Mouse (Mus musculus) heart, embryonic 15.5 days (tissue): ENCODE results near the gene Kif4. TPM values are rescaled to one million over a fixed set of nuclear protein-coding genes. Genes with fewer than 3 reads are reported as not detected.

Experiments
- ATAC-seq: fragments of 200-750 bp; cut with Nextera tagmentation; replicated peaks from 2 replicates; pipeline ENCODE4 v1.8.0; 2017; ENCODE audit warnings: low read depth, moderate TSS enrichment; ENCODE audit not compliant: insufficient number of reproducible peaks, insufficient read depth, low FRiP score
- H3K27ac ChIP-seq: fragments of 300-500 bp; sonication (generic); 2 replicates; pipeline ENCODE4 v1.5.1; 2015; ENCODE audit warnings: mild to moderate bottlenecking, inconsistent platforms
- H3K27me3 ChIP-seq: fragments of 300-500 bp; sonication (generic); 2 replicates; pipeline ENCODE4 v1.6.1; 2015; ENCODE audit warnings: inconsistent platforms
- H3K36me3 ChIP-seq: fragments of 300-500 bp; sonication (generic); 2 replicates; pipeline ENCODE4 v1.6.1; 2015; ENCODE audit warnings: mild to moderate bottlenecking, inconsistent platforms
- H3K4me1 ChIP-seq: fragments of 300-500 bp; sonication (generic); replicated peaks from 2 replicates; pipeline ENCODE4 v1.6.1; 2015; ENCODE audit warnings: inconsistent platforms
- H3K4me2 ChIP-seq: fragments of 300-500 bp; sonication (generic); 2 replicates; pipeline ENCODE4 v1.6.1; 2015; ENCODE audit warnings: inconsistent platforms, mild to moderate bottlenecking, moderate library complexity
- H3K4me3 ChIP-seq: fragments of 300-500 bp; sonication (generic); 2 replicates; pipeline ENCODE4 v1.5.1; 2015; ENCODE audit warnings: mild to moderate bottlenecking, inconsistent platforms
- H3K9ac ChIP-seq: fragments of 300-500 bp; sonication (generic); 2 replicates; pipeline ENCODE4 v1.6.1; 2015; ENCODE audit warnings: mild to moderate bottlenecking, inconsistent platforms
- H3K9me3 ChIP-seq: fragments of 300-500 bp; sonication (generic); replicated peaks from 2 replicates; pipeline ENCODE4 v1.6.1; 2016; ENCODE audit warnings: inconsistent platforms
- WGBS: fragments of 180-500 bp; shearing (Covaris S2); methylation state at CpG from one replicate; pipeline ENCODE4 v1.1.7; 2015; ENCODE audit warnings: mixed read lengths; 5-methylcytosine and 5-hydroxymethylcytosine counted together
- polyA plus RNA-seq: library from polyadenylated mRNA; unstranded; fragments of >200 nt; fragmentation: Nextera tagmentation; extraction: Ambion mirVana; gene quantifications from 2 replicates; pipeline ENCODE4 v1.2.1, GENCODE M21; 2015

The Kif4 gene
- polyA plus RNA-seq, 1 experiment from 2014 or later = 18.9 TPM

GRCm38 (mm10) chrX:100638477-100638876 lies 12.9 kb downstream of the Kif4 start:
- H3K4me1 ChIP-seq = no peaks in the 10 kb centered on the region

GRCm38 (mm10) chrX:100652848-100653247 lies 27.3 kb downstream of the Kif4 start:
- no peak for ATAC-seq
- Histone ChIP-seq H3K9me3 (no peaks in the 10 kb centered on the region), H3K27ac (no peak overlapping the region), H3K9ac (no peak overlapping the region), H3K27me3 (no peaks in the 10 kb centered on the region), H3K4me1 (no peaks in the 10 kb centered on the region), H3K36me3 (no peaks in the 10 kb centered on the region), H3K4me2 (no peak overlapping the region), H3K4me3 (no peak overlapping the region)

More at GRCm38 (mm10) chrX:100638477-100638876, 12.9 kb downstream of the Kif4 start:
- 78% methylated on average over 8 of the region's 8 CpGs for WGBS
- no peak overlapping the region for H3K27ac ChIP-seq
- H3K9me3 ChIP-seq = no peaks in the 10 kb centered on the region
- no peaks in the 10 kb centered on the region; the same call in none of the 2 replicates for H3K36me3 ChIP-seq
- no peaks in the 10 kb centered on the region for H3K27me3 ChIP-seq
- no peak overlapping the region for H3K4me3 ChIP-seq
- H3K9ac ChIP-seq = no peak overlapping the region
- H3K4me2 ChIP-seq = no peak overlapping the region
- ATAC-seq = no peak

GRCm38 (mm10) chrX:100664825-100665224 lies 39.3 kb downstream of the Kif4 start:
- H3K36me3 ChIP-seq = no peaks in the 10 kb centered on the region
- H3K27me3 ChIP-seq = no peaks in the 10 kb centered on the region
- no peak overlapping the region for H3K4me2 ChIP-seq
- no peak overlapping the region for H3K27ac ChIP-seq
- H3K9ac ChIP-seq = no peak overlapping the region
- no peaks in the 10 kb centered on the region for H3K9me3 ChIP-seq
- 83% methylated on average over 2 of the region's 2 CpGs for WGBS
- H3K4me3 ChIP-seq = no peak overlapping the region
- no peak for ATAC-seq
- no peaks in the 10 kb centered on the region for H3K4me1 ChIP-seq

GRCm38 (mm10) chrX:100678204-100678603 lies 52.7 kb downstream of the Kif4 start:
- Histone ChIP-seq H3K9ac (no peak overlapping the region), H3K4me2 (no peak overlapping the region), H3K4me3 (no peak overlapping the region), H3K27me3 (no peaks in the 10 kb centered on the region), H3K36me3 (peaks cover 5% of the 10 kb centered on the region; the same call in 1 of the 2 replicates), H3K4me1 (no peaks in the 10 kb centered on the region), H3K9me3 (no peaks in the 10 kb centered on the region), H3K27ac (no peak overlapping the region)
- ATAC-seq = no peak
- WGBS = 87% methylated on average over 3 of the region's 3 CpGs

GRCm38 (mm10) chrX:100686527-100686926 lies 61.0 kb downstream of the Kif4 start:
- no peaks in the 10 kb centered on the region for H3K36me3 ChIP-seq
- 0 out of 2 replicates have a peak, but pooled peaks cover 2% of the 10 kb centered on the region for H3K4me1 ChIP-seq
- no peak overlapping the region for H3K4me2 ChIP-seq
- ATAC-seq = no peak
- H3K4me3 ChIP-seq = no peak overlapping the region
- 38% methylated on average over 3 of the region's 3 CpGs for WGBS
- H3K27ac ChIP-seq = no peak overlapping the region
- no peak overlapping the region for H3K9ac ChIP-seq
- no peaks in the 10 kb centered on the region for H3K27me3 ChIP-seq
- H3K9me3 ChIP-seq = no peaks in the 10 kb centered on the region

- Histone ChIP-seq H3K9me3 (no peaks in the 10 kb centered on the region), H3K9ac (no peak overlapping the region), H3K27me3 (no peaks in the 10 kb centered on the region), H3K27ac (no peak overlapping the region), H3K4me2 (no peak overlapping the region), H3K4me3 (no peak overlapping the region), H3K36me3 (no peaks in the 10 kb centered on the region), H3K4me1 (0 out of 2 replicates have a peak, but pooled peaks cover 2% of the 10 kb centered on the region)
- ATAC-seq = no peak
- 71% methylated on average over 6 of the region's 6 CpGs for WGBS
Measured at GRCm38 (mm10) chrX:100687360-100688032, 62.0 kb downstream of the Kif4 start.

- ATAC-seq = no peak
- 0 out of 2 replicates have a peak, but pooled peaks cover 2% of the 10 kb centered on the region for H3K4me1 ChIP-seq
- no peaks in the 10 kb centered on the region for H3K27me3 ChIP-seq
- no peaks in the 10 kb centered on the region for H3K36me3 ChIP-seq
- no peak overlapping the region for H3K9ac ChIP-seq
- WGBS = 79% methylated on average over 5 of the region's 5 CpGs
- H3K4me3 ChIP-seq = no peak overlapping the region
- H3K4me2 ChIP-seq = no peak overlapping the region
- no peaks in the 10 kb centered on the region for H3K9me3 ChIP-seq
- H3K27ac ChIP-seq = no peak overlapping the region
Measured at GRCm38 (mm10) chrX:100688033-100688370, 62.5 kb downstream of the Kif4 start.

GRCm38 (mm10) chrX:100696776-100697175 lies 71.2 kb downstream of the Kif4 start:
- no peak for ATAC-seq
- WGBS = 96% methylated on average over 4 of the region's 4 CpGs
- no peaks in the 10 kb centered on the region for H3K4me1 ChIP-seq

GRCm38 (mm10) chrX:100708032-100708431 lies 82.5 kb downstream of the Kif4 start:
- WGBS = 91% methylated on average over 6 of the region's 6 CpGs
- no peak for ATAC-seq
- no peaks in the 10 kb centered on the region for H3K27me3 ChIP-seq

More at GRCm38 (mm10) chrX:100696776-100697175, 71.2 kb downstream of the Kif4 start:
- H3K36me3 ChIP-seq = no peaks in the 10 kb centered on the region
- H3K27me3 ChIP-seq = no peaks in the 10 kb centered on the region; the same call in 1 of the 2 replicates
- no peak overlapping the region for H3K4me2 ChIP-seq
- no peak overlapping the region for H3K4me3 ChIP-seq
- no peak overlapping the region for H3K9ac ChIP-seq
- H3K9me3 ChIP-seq = no peaks in the 10 kb centered on the region
- no peak overlapping the region for H3K27ac ChIP-seq

GRCm38 (mm10) chrX:100716173-100716572 lies 90.6 kb downstream of the Kif4 start:
- peaks cover 33% of the 10 kb centered on the region for H3K36me3 ChIP-seq
- H3K27me3 ChIP-seq = no peaks in the 10 kb centered on the region
- no peak overlapping the region for H3K4me2 ChIP-seq
- H3K9ac ChIP-seq = no peak overlapping the region
- H3K4me1 ChIP-seq = no peaks in the 10 kb centered on the region
- H3K27ac ChIP-seq = no peak overlapping the region
- no peak for ATAC-seq
- H3K4me3 ChIP-seq = no peak overlapping the region
- H3K9me3 ChIP-seq = no peaks in the 10 kb centered on the region
- 89% methylated on average over 6 of the region's 6 CpGs for WGBS

More at GRCm38 (mm10) chrX:100708032-100708431, 82.5 kb downstream of the Kif4 start:
- Histone ChIP-seq H3K9ac (no peak overlapping the region), H3K4me2 (no peak overlapping the region), H3K4me1 (no peaks in the 10 kb centered on the region), H3K4me3 (no peak overlapping the region), H3K36me3 (no peaks in the 10 kb centered on the region; the same call in none of the 2 replicates), H3K27ac (no peak overlapping the region), H3K9me3 (no peaks in the 10 kb centered on the region)

- Histone ChIP-seq H3K9ac (no peak overlapping the region), H3K4me1 (peaks cover 14% of the 10 kb centered on the region), H3K9me3 (no peaks in the 10 kb centered on the region), H3K27ac (no peak overlapping the region), H3K4me2 (no peak overlapping the region), H3K27me3 (peaks cover 9% of the 10 kb centered on the region; the same call in 1 of the 2 replicates), H3K36me3 (no peaks in the 10 kb centered on the region; the same call in 1 of the 2 replicates), H3K4me3 (no peak overlapping the region)
- WGBS = 18% methylated on average over 1 of the region's 1 CpGs
- no peak for ATAC-seq
Measured at GRCm38 (mm10) chrX:100728947-100729346, 103.4 kb downstream of the Kif4 start.
